Mouse (Mus musculus): ENCODE data around the gene Thnsl1.
"Not testable (repeated sequence)": the region's sequence is repeated elsewhere in the genome, so short reads cannot be mapped to it uniquely, and the experiment has no call there.

Gene Thnsl1

GRCm38 (mm10) chr2:21236846-21237245 is 31.3 kb downstream of the Thnsl1 start:
- no peak for DNase-seq (ENCODE audit: low spot score)

- not testable (repeated sequence) for DNase-seq (ENCODE audit: low spot score)
Measured at GRCm38 (mm10) chr2:21244104-21244503, 38.6 kb downstream of the Thnsl1 start.

GRCm38 (mm10) chr2:21244986-21245385 is 39.5 kb downstream of the Thnsl1 start:
- no peak for DNase-seq (ENCODE audit: low spot score)

- DNase-seq (ENCODE audit: low spot score): no peak
Measured at GRCm38 (mm10) chr2:21245477-21246102, 40.1 kb downstream of the Thnsl1 start.

GRCm38 (mm10) chr2:21253644-21254043 is 48.1 kb downstream of the Thnsl1 start:
- no peak for DNase-seq (ENCODE audit: low spot score)

GRCm38 (mm10) chr2:21254308-21254707 is 48.8 kb downstream of the Thnsl1 start:
- no peak for DNase-seq (ENCODE audit: low spot score)

- DNase-seq (ENCODE audit: low spot score): no peak
Measured at GRCm38 (mm10) chr2:21258281-21258680, 52.8 kb downstream of the Thnsl1 start.

- no peak for DNase-seq (ENCODE audit: low spot score)
Measured at GRCm38 (mm10) chr2:21259081-21259480, 53.6 kb downstream of the Thnsl1 start.

GRCm38 (mm10) chr2:21260060-21260459 is 54.5 kb downstream of the Thnsl1 start:
- DNase-seq (ENCODE audit: low spot score): no peak

GRCm38 (mm10) chr2:21261370-21262006 is 56.0 kb downstream of the Thnsl1 start:
- peak; percentile 53 for DNase-seq (ENCODE audit: low spot score)

GRCm38 (mm10) chr2:21264031-21264430 is 58.5 kb downstream of the Thnsl1 start:
- DNase-seq (ENCODE audit: low spot score): no peak
